Mouse (Mus musculus) small intestine, adult 2 months (tissue): Measurements from ENCODE around the gene Foxa3. TPM values are rescaled to one million over a fixed set of nuclear protein-coding genes. Genes with fewer than 3 reads are reported as not detected.
A peak's percentile ranks its signal among the peaks of the same experiment; 100 is the strongest.

ENCODE experiments used
- H3K27ac ChIP-seq: fragments of 200-500 bp; 2 replicates; pipeline ENCODE4 v1.5.1; 2012; ENCODE audit warnings: low read depth, low read length, control low read depth, inconsistent platforms; ENCODE audit not compliant: insufficient read depth
- H3K27me3 ChIP-seq: fragments of 200-500 bp; 2 replicates; pipeline ENCODE4 v1.6.1; 2012; ENCODE audit warnings: mild to moderate bottlenecking, moderate library complexity, low read length, inconsistent platforms; ENCODE audit not compliant: control insufficient read depth, insufficient read depth
- H3K36me3 ChIP-seq: fragments of 200-500 bp; 2 replicates; pipeline ENCODE4 v1.6.1; 2012; ENCODE audit warnings: mild to moderate bottlenecking, low read length, control low read depth, inconsistent platforms; ENCODE audit not compliant: control insufficient read depth, insufficient read depth
- H3K4me1 ChIP-seq: fragments of 200-500 bp; 2 replicates; pipeline ENCODE4 v1.6.1; 2012; ENCODE audit warnings: low read length, inconsistent platforms, mixed read lengths; ENCODE audit not compliant: control insufficient read depth, insufficient read depth, insufficient read length
- H3K4me3 ChIP-seq: fragments of 200-500 bp; 2 replicates; pipeline ENCODE4 v1.5.1; 2012; ENCODE audit warnings: low read depth, mild to moderate bottlenecking, control low read depth, inconsistent platforms, low read length, moderate library complexity
- CTCF ChIP-seq: fragments of 200-500 bp; IDR thresholded peaks from 2 replicates; pipeline ENCODE4 v1.5.1; 2012; ENCODE audit warnings: low read depth, mild to moderate bottlenecking, control low read depth, inconsistent platforms, low read length, moderate library complexity, mixed read lengths; ENCODE audit not compliant: insufficient replicate concordance, insufficient read length; ENCODE audit errors: extremely low read depth
- POLR2A ChIP-seq: fragments of 200-500 bp; IDR thresholded peaks from 2 replicates; pipeline ENCODE4 v1.6.1; 2012; ENCODE audit warnings: low read depth, mild to moderate bottlenecking, control low read depth, inconsistent platforms, low read length, moderate library complexity
- whole genome bisulfite sequencing: fragments of 180-500 bp; shearing (Covaris S2); methylation state at CpG from one replicate; pipeline ENCODE4 v1.1.7; 2018; 5-methylcytosine and 5-hydroxymethylcytosine counted together
- polyA plus RNA-seq: library from polyadenylated mRNA; depleted of rRNA; stranded (reverse); fragments of >200 nt; gene quantifications from 2 replicates; pipeline ENCODE4 v1.2.3, GENCODE M21; 2012

Gene Foxa3
- polyA plus RNA-seq, 1 experiment: 19.9 TPM

DNA sequence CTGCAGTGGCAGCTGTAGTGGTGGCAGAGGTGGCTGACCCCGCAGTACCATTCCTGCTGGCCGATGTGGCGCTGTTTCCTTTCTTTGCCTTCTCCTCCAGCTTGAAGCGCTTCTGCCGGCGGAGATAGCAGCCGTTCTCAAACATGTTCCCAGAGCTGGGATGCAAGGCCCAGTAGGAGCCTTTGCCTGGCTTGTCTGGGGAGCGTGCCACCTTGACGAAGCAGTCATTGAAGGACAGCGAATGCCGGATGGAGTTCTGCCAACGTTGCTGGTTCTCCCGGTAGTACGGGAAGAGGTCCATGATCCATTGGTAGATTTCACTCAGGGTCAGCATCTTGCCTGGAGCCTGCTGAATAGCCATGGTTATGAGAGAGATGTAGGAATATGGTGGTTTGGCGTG lies 8.9 kb downstream of the Foxa3 start:
- 83% methylated on average over 15 of the region's 15 CpGs for WGBS
- Histone ChIP-seq H3K4me1 (peaks cover 13% of the 10 kb centered on the region), H3K36me3 (no peaks in the 10 kb centered on the region), H3K27ac (no peak overlapping the region), H3K4me3 (no peak overlapping the region), H3K27me3 (no peaks in the 10 kb centered on the region; the same call in 1 of the 2 replicates)
- no peak for TF ChIP-seq CTCF
- TF ChIP-seq POLR2A: no peak

GRCm38 (mm10) chr7:19012882-19013281 lies 10.5 kb downstream of the Foxa3 start:
- TF ChIP-seq POLR2A (no peak), CTCF (no peak)
- Histone ChIP-seq H3K4me3 (no peak overlapping the region), H3K27me3 (no peaks in the 10 kb centered on the region; the same call in 1 of the 2 replicates), H3K36me3 (no peaks in the 10 kb centered on the region), H3K4me1 (peaks cover 13% of the 10 kb centered on the region), H3K27ac (no peak overlapping the region)
- 19% methylated on average over 2 of the region's 2 CpGs for WGBS

GRCm38 (mm10) chr7:19012025-19012621 lies 11.2 kb downstream of the Foxa3 start:
- H3K4me3 ChIP-seq: peak overlapping the region; percentile 36
- H3K27ac ChIP-seq: no peak overlapping the region
- WGBS: 2% methylated on average over 29 of the region's 31 CpGs
- H3K4me1 ChIP-seq: peaks cover 13% of the 10 kb centered on the region
- no peaks in the 10 kb centered on the region for H3K36me3 ChIP-seq
- H3K27me3 ChIP-seq: no peaks in the 10 kb centered on the region; the same call in 1 of the 2 replicates
- TF ChIP-seq POLR2A (no peak), CTCF (no peak)

DNA sequence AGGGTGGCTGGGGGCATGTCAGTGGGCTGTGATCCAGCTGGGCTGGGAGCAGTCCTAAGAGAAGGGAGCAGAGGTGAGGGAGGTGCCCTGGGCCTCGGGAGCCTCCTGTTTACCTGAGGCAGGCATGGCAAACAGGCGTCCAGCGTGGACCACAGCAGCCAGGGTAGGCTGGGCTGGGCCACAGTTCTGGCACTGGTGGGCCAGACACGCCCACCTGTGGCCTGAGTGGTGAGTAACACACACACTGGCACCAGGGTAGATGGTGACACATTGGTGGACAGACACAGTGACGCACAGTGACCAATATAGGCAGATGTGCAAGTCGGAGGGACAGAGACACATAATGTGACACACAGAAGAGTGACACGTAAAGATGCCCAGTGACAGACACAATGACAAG lies 12.8 kb downstream of the Foxa3 start:
- H3K27me3 ChIP-seq: no peaks in the 10 kb centered on the region; the same call in 1 of the 2 replicates
- no peak for TF ChIP-seq POLR2A
- no peak for TF ChIP-seq CTCF
- WGBS: 56% methylated on average over 7 of the region's 7 CpGs
- no peak overlapping the region for H3K27ac ChIP-seq
- H3K4me3 ChIP-seq: no peak overlapping the region
- H3K4me1 ChIP-seq: peaks cover 20% of the 10 kb centered on the region
- peaks cover 4% of the 10 kb centered on the region; the same call in 1 of the 2 replicates for H3K36me3 ChIP-seq

DNA sequence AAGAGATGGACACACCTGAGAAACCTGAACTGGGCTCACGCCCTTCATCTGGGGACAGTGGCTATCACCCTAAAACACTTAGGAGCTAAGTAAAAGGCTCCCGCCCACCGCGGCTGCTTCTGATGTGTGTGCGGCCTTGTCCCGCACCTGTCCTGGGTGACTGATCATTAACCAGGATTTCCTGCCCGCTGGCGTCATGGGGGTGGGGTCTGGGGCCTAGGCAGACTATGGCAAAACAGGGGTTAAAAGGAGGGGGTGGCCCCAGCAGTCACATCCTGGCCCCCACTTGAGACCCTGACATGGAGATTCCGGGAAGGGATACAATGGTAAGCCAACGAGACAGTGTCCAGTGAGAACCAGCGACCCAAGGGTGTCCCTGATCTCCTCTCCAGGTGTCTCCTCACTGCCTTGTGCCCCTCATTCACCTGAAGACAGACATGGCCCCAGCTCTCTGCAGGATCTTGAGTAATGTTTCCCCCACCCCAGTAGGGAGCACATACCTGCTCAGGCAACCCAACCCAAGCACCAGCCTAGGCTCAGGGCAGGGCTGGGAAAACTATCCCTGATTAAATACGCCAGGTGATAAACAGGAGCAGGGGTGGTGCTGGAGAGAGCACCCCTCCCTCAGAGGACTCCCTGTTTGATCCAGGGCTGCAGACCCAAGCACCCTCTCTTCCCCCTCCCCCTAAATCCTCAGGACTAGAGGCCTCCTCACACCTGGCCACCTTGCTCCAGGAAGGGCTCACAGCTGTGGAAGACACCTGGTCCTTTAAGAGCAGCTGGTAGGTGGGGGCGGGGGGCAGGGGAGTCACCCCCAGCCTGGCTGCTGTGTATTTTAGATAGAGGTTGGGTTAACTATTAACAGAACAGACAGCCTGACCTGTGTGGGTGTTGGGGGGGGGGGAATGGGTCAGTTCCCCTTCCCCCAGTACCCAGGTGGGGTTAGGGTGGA lies 16.0 kb downstream of the Foxa3 start:
- Histone ChIP-seq H3K36me3 (peaks cover 7% of the 10 kb centered on the region; the same call in 1 of the 2 replicates), H3K4me3 (0 out of 2 replicates have a peak overlapping the region, but pooled peaks have one; percentile 1), H3K27me3 (no peaks in the 10 kb centered on the region; the same call in 1 of the 2 replicates), H3K4me1 (peaks cover 32% of the 10 kb centered on the region), H3K27ac (peak overlapping the region; percentile 75)
- TF ChIP-seq CTCF (no peak), POLR2A (no peak)
- WGBS: 15% methylated on average over 13 of the region's 13 CpGs

GRCm38 (mm10) chr7:19006476-19006875 lies 16.9 kb downstream of the Foxa3 start:
- Histone ChIP-seq H3K36me3 (peaks cover 7% of the 10 kb centered on the region; the same call in 1 of the 2 replicates), H3K4me3 (no peak overlapping the region), H3K4me1 (peaks cover 31% of the 10 kb centered on the region), H3K27me3 (no peaks in the 10 kb centered on the region), H3K27ac (0 out of 2 replicates have a peak overlapping the region, but pooled peaks have one; percentile 36)
- peak; percentile 99; the same call in 1 of the 2 replicates for TF ChIP-seq CTCF
- TF ChIP-seq POLR2A: no peak
- WGBS: 3% methylated on average over 12 of the region's 12 CpGs
